Mouse (Mus musculus) G1E (cell line): ENCODE data around the gene Krtap14. TPM values are rescaled to one million over a fixed set of nuclear protein-coding genes. Genes with fewer than 3 reads are reported as not detected.

ENCODE experiments used
- ATAC-seq: 2 replicates; pipeline ENCODE4 v1.8.0; 2016; ENCODE audit warnings: mild to moderate bottlenecking; ENCODE audit not compliant: insufficient number of reproducible peaks, poor library complexity, low FRiP score, severe bottlenecking; ENCODE audit errors: extremely low read depth
- DNase-seq: peaks from one replicate; pipeline ENCODE4 v3.0.0; 2012; ENCODE audit warnings: low spot score
- H3K27me3 ChIP-seq: 2 replicates; pipeline ENCODE4 v1.6.1; 2012; ENCODE audit warnings: mild to moderate bottlenecking, low read length, inconsistent platforms; ENCODE audit not compliant: insufficient read depth
- H3K36me3 ChIP-seq: replicated peaks from 2 replicates; pipeline ENCODE3; 2012; ENCODE audit warnings: mild to moderate bottlenecking, inconsistent platforms
- H3K4me1 ChIP-seq: 2 replicates; pipeline ENCODE4 v1.6.1; 2012; ENCODE audit warnings: low read depth, low read length, inconsistent platforms, mixed read lengths; ENCODE audit not compliant: insufficient read depth
- H3K4me3 ChIP-seq: 2 replicates; pipeline ENCODE4 v1.5.1; 2012; ENCODE audit warnings: low read depth, mild to moderate bottlenecking, inconsistent platforms, low read length, moderate library complexity, mixed read lengths
- H3K9me3 ChIP-seq: replicated peaks from 2 replicates; pipeline ENCODE4 v1.6.1; 2012; ENCODE audit warnings: inconsistent platforms
- CTCF ChIP-seq: IDR thresholded peaks from 2 replicates; pipeline ENCODE4 v1.5.1; 2012; ENCODE audit warnings: low read depth, low read length, inconsistent platforms, mixed read lengths
- GATA1 ChIP-seq: IDR thresholded peaks from 2 replicates; pipeline ENCODE4 v1.6.1; 2012; ENCODE audit warnings: borderline replicate concordance, low read length, inconsistent platforms, mixed read lengths
- GATA2 ChIP-seq: IDR thresholded peaks from 2 replicates; pipeline ENCODE4 v1.6.1; 2012; ENCODE audit warnings: low read depth, low read length, inconsistent platforms, borderline replicate concordance
- POLR2AphosphoS5 ChIP-seq: IDR thresholded peaks from 2 replicates; pipeline ENCODE4 v1.6.1; 2012; ENCODE audit warnings: low read depth, low read length, inconsistent platforms; ENCODE audit not compliant: insufficient replicate concordance
- TAL1 ChIP-seq: conservative IDR thresholded peaks from 2 replicates; pipeline ENCODE4 v1.6.1; 2012; ENCODE audit warnings: low read depth, low read length, inconsistent platforms, mixed read lengths
- polyA plus RNA-seq: library from polyadenylated mRNA; stranded (reverse); fragments of >175 nt; gene quantifications from 2 replicates; pipeline ENCODE4 v1.2.3, GENCODE M21; 2012
- total RNA-seq, 2 experiments: library from RNA; stranded (forward) in 1 of 2; stranded (reverse) in 1 of 2; fragments of 200-1000 nt in 1 of 2; fragments of >200 nt in 1 of 2; fragmentation: Nextera tagmentation in 1 of 2; gene quantifications; 2 replicates each; pipeline ENCODE4 v1.2.3; 2014 to 2017

The Krtap14 gene
- total and polyA plus RNA-seq, 3 experiments: not detected

GRCm38 (mm10) chr16:88847363-88847762 is 21.4 kb upstream of the Krtap14 start:
- Histone ChIP-seq H3K9me3 (peaks cover 13% of the 10 kb centered on the region), H3K4me3 (no peak overlapping the region), H3K4me1 (no peaks in the 10 kb centered on the region), H3K36me3 (no peaks in the 10 kb centered on the region), H3K27me3 (no peaks in the 10 kb centered on the region)
- DNase-seq: no peak
- no peak for ATAC-seq
- TF ChIP-seq GATA1: no peak
- no peak for TF ChIP-seq TAL1
- no peak for TF ChIP-seq GATA2
- no peak for TF ChIP-seq CTCF
- TF ChIP-seq POLR2AphosphoS5: no peak

GRCm38 (mm10) chr16:88826978-88827377 is 1.0 kb upstream of the Krtap14 start:
- ATAC-seq: no peak

GRCm38 (mm10) chr16:88823736-88824135 is 2.2 kb downstream of the Krtap14 start:
- Histone ChIP-seq H3K27me3 (no peaks in the 10 kb centered on the region), H3K36me3 (no peaks in the 10 kb centered on the region), H3K4me3 (no peak overlapping the region), H3K4me1 (no peaks in the 10 kb centered on the region), H3K9me3 (peaks cover 14% of the 10 kb centered on the region)
- no peak for TF ChIP-seq GATA1
- TF ChIP-seq GATA2: no peak
- no peak for TF ChIP-seq POLR2AphosphoS5
- no peak for TF ChIP-seq CTCF
- no peak for TF ChIP-seq TAL1
- no peak for ATAC-seq
- no peak for DNase-seq

More at GRCm38 (mm10) chr16:88826978-88827377, 1.0 kb upstream of the Krtap14 start:
- TF ChIP-seq CTCF (no peak), GATA2 (no peak), GATA1 (no peak), POLR2AphosphoS5 (no peak), TAL1 (no peak)
- Histone ChIP-seq H3K36me3 (no peaks in the 10 kb centered on the region), H3K9me3 (peaks cover 12% of the 10 kb centered on the region), H3K4me3 (no peak overlapping the region), H3K27me3 (no peaks in the 10 kb centered on the region), H3K4me1 (no peaks in the 10 kb centered on the region)
- DNase-seq: no peak

GRCm38 (mm10) chr16:88820066-88820465 is 5.9 kb downstream of the Krtap14 start, which contains the start of gene Krtap15:
TSS of gene Krtap15 (plus strand) at chr16:88820215.
- TF ChIP-seq CTCF (no peak), GATA1 (no peak), GATA2 (no peak), POLR2AphosphoS5 (no peak)
- Histone ChIP-seq H3K9me3 (peaks cover 8% of the 10 kb centered on the region), H3K27me3 (no peaks in the 10 kb centered on the region), H3K36me3 (no peaks in the 10 kb centered on the region), H3K4me3 (no peak within 1 kb of the TSS), H3K4me1 (no peaks in the 10 kb centered on the region)
- DNase-seq (no peak), ATAC-seq (no peak)

- DNase-seq: no peak
- H3K9me3 ChIP-seq: peaks cover 14% of the 10 kb centered on the region
- H3K4me1 ChIP-seq: no peaks in the 10 kb centered on the region
- no peaks in the 10 kb centered on the region for H3K27me3 ChIP-seq
- H3K36me3 ChIP-seq: no peaks in the 10 kb centered on the region
- TF ChIP-seq CTCF (no peak), GATA1 (no peak), POLR2AphosphoS5 (no peak), TAL1 (no peak), GATA2 (no peak)
- no peak for ATAC-seq
- H3K4me3 ChIP-seq: no peak within 1 kb of the TSS
These were observed 14.1 kb downstream of the Krtap14 start, which contains the start of gene Gm20741 for GRCm38 (mm10) chr16:88811827-88812226. TSS of gene Gm20741 (minus strand) at chr16:88812220.

- H3K9me3 ChIP-seq: peaks cover 11% of the 10 kb centered on the region
- no peaks in the 10 kb centered on the region for H3K27me3 ChIP-seq
- H3K4me1 ChIP-seq: no peaks in the 10 kb centered on the region
- H3K4me3 ChIP-seq: no peak overlapping the region
- TF ChIP-seq TAL1 (no peak), CTCF (no peak), GATA1 (no peak), POLR2AphosphoS5 (no peak), GATA2 (no peak)
- DNase-seq: no peak
- ATAC-seq: no peak
- no peaks in the 10 kb centered on the region for H3K36me3 ChIP-seq
These were observed 39.2 kb downstream of the Krtap14 start for GRCm38 (mm10) chr16:88786786-88787185.

DNA sequence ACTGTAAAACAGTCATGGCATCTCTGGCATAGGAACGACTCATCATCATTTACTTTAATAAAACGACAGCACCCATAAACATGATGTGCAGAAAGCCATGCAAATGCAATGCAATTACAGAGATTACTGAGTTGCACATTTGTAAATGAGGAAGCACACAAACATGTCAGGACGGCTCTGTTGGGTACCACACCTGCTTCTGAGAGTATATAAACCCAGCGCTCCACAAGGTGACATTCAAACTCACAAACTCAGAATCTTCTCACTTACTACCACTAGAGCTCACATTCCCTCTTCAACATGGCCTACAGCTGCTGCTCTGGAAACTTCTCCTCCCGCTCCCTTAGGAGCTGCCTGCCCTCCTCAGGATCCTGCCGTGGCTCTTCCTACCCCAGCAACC is 48.3 kb downstream of the Krtap14 start, which contains the start of gene Gm5965:
TSS of gene Gm5965 (plus strand) at position 301 of the 400 bp plus-strand sequence.
- no peaks in the 10 kb centered on the region for H3K4me1 ChIP-seq
- H3K9me3 ChIP-seq: peaks cover 8% of the 10 kb centered on the region; the same call in 1 of the 2 replicates
- no peak for ATAC-seq
- H3K4me3 ChIP-seq: no peak within 1 kb of the TSS
- no peaks in the 10 kb centered on the region for H3K36me3 ChIP-seq
- DNase-seq: no peak
- H3K27me3 ChIP-seq: no peaks in the 10 kb centered on the region
- TF ChIP-seq TAL1 (no peak), POLR2AphosphoS5 (no peak), GATA1 (no peak), CTCF (no peak), GATA2 (no peak)
